Mouse (Mus musculus) limb, embryonic 11.5 days (tissue): ENCODE results near the gene Hnrnpab. TPM values are rescaled to one million over a fixed set of nuclear protein-coding genes. Genes with fewer than 3 reads are reported as not detected.

Experiments used
- ATAC-seq: fragments of 200-750 bp; cut with Nextera tagmentation; 2 replicates; pipeline ENCODE4 v1.8.0; 2017; ENCODE audit warnings: low read depth; ENCODE audit not compliant: insufficient number of reproducible peaks, low FRiP score, low TSS enrichment
- DNase-seq: peaks from one replicate; pipeline ENCODE4 v3.0.0-alpha.2; 2015; ENCODE audit warnings: low spot score
- H3K27ac ChIP-seq: fragments of 300-500 bp; sonication (generic); replicated peaks from 2 replicates; pipeline ENCODE4 v1.5.1; 2014; ENCODE audit warnings: low read depth, mild to moderate bottlenecking, low read length
- H3K27me3 ChIP-seq: fragments of 300-500 bp; sonication (generic); 2 replicates; pipeline ENCODE4 v1.6.1; 2014; ENCODE audit warnings: mild to moderate bottlenecking, low read length, mixed read lengths; ENCODE audit not compliant: control insufficient read depth, insufficient read depth
- H3K36me3 ChIP-seq: fragments of 300-500 bp; sonication (generic); 2 replicates; pipeline ENCODE4 v1.6.1; 2014; ENCODE audit warnings: mild to moderate bottlenecking, low read length, moderate library complexity, mixed read lengths; ENCODE audit not compliant: control insufficient read depth, insufficient read depth
- H3K4me1 ChIP-seq: fragments of 300-500 bp; sonication (generic); 2 replicates; pipeline ENCODE4 v1.6.1; 2014; ENCODE audit warnings: low read length, mixed read lengths; ENCODE audit not compliant: control insufficient read depth, insufficient read depth
- H3K4me2 ChIP-seq: fragments of 300-500 bp; sonication (generic); 2 replicates; pipeline ENCODE4 v1.6.1; 2014; ENCODE audit warnings: low read depth, mild to moderate bottlenecking, moderate library complexity; ENCODE audit not compliant: severe bottlenecking
- H3K4me3 ChIP-seq: fragments of 300-500 bp; sonication (generic); 2 replicates; pipeline ENCODE4 v1.5.1; 2014; ENCODE audit warnings: low read depth, low read length
- H3K9ac ChIP-seq: fragments of 300-500 bp; sonication (generic); 2 replicates; pipeline ENCODE4 v1.6.1; 2014; ENCODE audit warnings: mild to moderate bottlenecking, low read length
- H3K9me3 ChIP-seq: fragments of 300-500 bp; sonication (generic); 2 replicates; pipeline ENCODE4 v1.6.1; 2016; ENCODE audit warnings: low read length; ENCODE audit not compliant: control insufficient read depth
- WGBS: fragments of 180-500 bp; shearing (Covaris S2); extraction: QIAGEN DNeasy Blood & Tissue Kit; methylation state at CpG from one replicate; pipeline ENCODE4 v1.1.7; 2014; 5-methylcytosine and 5-hydroxymethylcytosine counted together
- polyA plus RNA-seq: library from polyadenylated mRNA; unstranded; fragments of >200 nt; fragmentation: Nextera tagmentation; extraction: Ambion mirVana; gene quantifications from 2 replicates; pipeline ENCODE4 v1.2.1, GENCODE M21; 2014

Hnrnpab gene
- polyA plus RNA-seq, 1 experiment from 2014 or later = 796 TPM

GRCm38 (mm10) chr11:51584431-51585248 lies 22.0 kb downstream of the Hnrnpab start, which contains the start of gene Phykpl:
TSS of gene Phykpl (plus strand) at chr11:51584757.
- under 1% methylated on average over 59 of the region's 59 CpGs for WGBS
- Histone ChIP-seq H3K4me2 (peak within 1 kb of the TSS; percentile 86), H3K36me3 (peaks cover 15% of the 10 kb centered on the region), H3K9me3 (no peaks in the 10 kb centered on the region), H3K4me3 (peak within 1 kb of the TSS; percentile 58), H3K4me1 (peaks cover 11% of the 10 kb centered on the region), H3K27me3 (no peaks in the 10 kb centered on the region), H3K27ac (peak within 1 kb of the TSS; percentile 85), H3K9ac (peak within 1 kb of the TSS; percentile 76)
- DNase-seq (peak; percentile 99), ATAC-seq (peak; percentile 89)

GRCm38 (mm10) chr11:51584057-51584430 lies 22.6 kb downstream of the Hnrnpab start:
- 28% methylated on average over 9 of the region's 9 CpGs for WGBS
- Histone ChIP-seq H3K4me1 (peaks cover 11% of the 10 kb centered on the region), H3K9ac (peak overlapping the region; percentile 76), H3K27me3 (no peaks in the 10 kb centered on the region), H3K36me3 (peaks cover 11% of the 10 kb centered on the region; the same call in 1 of the 2 replicates), H3K9me3 (no peaks in the 10 kb centered on the region), H3K4me2 (peak overlapping the region; percentile 86), H3K4me3 (peak overlapping the region; percentile 58), H3K27ac (peak overlapping the region; percentile 85)
- peak; percentile 12; the same call in 1 of the 2 replicates for ATAC-seq
- no peak for DNase-seq

DNA sequence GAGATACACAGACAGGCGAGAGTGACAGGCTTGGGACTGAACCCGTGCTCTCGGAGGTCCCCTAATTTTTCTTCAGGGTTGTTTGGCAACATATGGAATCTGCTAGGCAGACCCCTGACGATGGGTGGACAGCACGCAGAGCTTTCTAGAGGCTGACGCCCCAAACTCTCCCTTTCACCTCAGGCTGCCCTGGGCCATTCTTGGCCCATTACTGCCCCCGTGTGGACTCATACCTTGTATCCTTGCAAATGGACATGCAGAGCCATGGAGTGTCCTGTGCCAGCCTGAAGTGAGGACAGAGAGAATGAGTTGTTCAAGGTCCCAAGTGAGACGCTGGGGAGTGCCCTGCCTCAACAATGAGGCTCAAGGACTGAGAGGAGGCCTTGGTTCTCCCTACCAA lies 23.9 kb downstream of the Hnrnpab start:
- H3K4me2 ChIP-seq = no peak overlapping the region
- no peaks in the 10 kb centered on the region for H3K27me3 ChIP-seq
- DNase-seq (peak; percentile 90), ATAC-seq (no peak)
- no peak overlapping the region for H3K27ac ChIP-seq
- H3K4me3 ChIP-seq = no peak overlapping the region
- whole genome bisulfite sequencing = 18% methylated on average over 8 of the region's 8 CpGs
- H3K36me3 ChIP-seq = peaks cover 6% of the 10 kb centered on the region; the same call in 1 of the 2 replicates
- H3K9me3 ChIP-seq = no peaks in the 10 kb centered on the region
- no peak overlapping the region for H3K9ac ChIP-seq
- H3K4me1 ChIP-seq = peaks cover 11% of the 10 kb centered on the region

- DNase-seq (no peak), ATAC-seq (no peak)
- no peak overlapping the region for H3K9ac ChIP-seq
- peaks cover 3% of the 10 kb centered on the region for H3K4me1 ChIP-seq
- WGBS = 74% methylated on average over 4 of the region's 4 CpGs
- no peak overlapping the region for H3K4me2 ChIP-seq
- H3K9me3 ChIP-seq = no peaks in the 10 kb centered on the region
- no peaks in the 10 kb centered on the region for H3K36me3 ChIP-seq
- H3K27me3 ChIP-seq = no peaks in the 10 kb centered on the region
- H3K27ac ChIP-seq = no peak overlapping the region
- no peak overlapping the region for H3K4me3 ChIP-seq
Observed at GRCm38 (mm10) chr11:51579024-51579423, 27.6 kb downstream of the Hnrnpab start.

DNA sequence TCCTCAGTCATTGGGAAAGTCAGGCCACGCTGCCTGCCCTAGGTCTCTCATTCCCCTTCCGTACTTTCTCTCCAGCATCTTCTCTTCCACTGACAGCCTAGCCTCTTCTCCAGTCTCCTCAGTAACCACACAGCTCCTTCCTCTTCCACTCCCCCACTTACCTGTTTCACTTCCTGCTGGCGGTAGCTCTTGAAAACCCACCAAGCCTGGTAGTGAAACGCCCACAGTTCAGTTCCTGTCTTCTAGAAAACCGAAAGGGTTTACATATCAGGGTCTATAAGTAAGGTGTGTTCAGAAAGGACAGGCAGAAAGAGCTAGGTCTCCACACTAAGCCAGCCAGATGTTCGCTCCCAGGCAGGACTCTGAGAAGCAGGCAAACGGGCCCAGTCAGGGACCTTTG lies 29.1 kb downstream of the Hnrnpab start:
- ATAC-seq (no peak), DNase-seq (no peak)
- WGBS = 87% methylated on average over 7 of the region's 7 CpGs
- no peak overlapping the region for H3K27ac ChIP-seq
- no peaks in the 10 kb centered on the region for H3K9me3 ChIP-seq
- no peaks in the 10 kb centered on the region for H3K36me3 ChIP-seq
- no peak overlapping the region for H3K4me3 ChIP-seq
- H3K4me1 ChIP-seq = no peaks in the 10 kb centered on the region
- H3K4me2 ChIP-seq = no peak overlapping the region
- no peaks in the 10 kb centered on the region for H3K27me3 ChIP-seq
- H3K9ac ChIP-seq = no peak overlapping the region

GRCm38 (mm10) chr11:51576454-51576853 lies 30.2 kb downstream of the Hnrnpab start:
- no peaks in the 10 kb centered on the region for H3K36me3 ChIP-seq
- DNase-seq = no peak
- H3K4me1 ChIP-seq = no peaks in the 10 kb centered on the region
- H3K27me3 ChIP-seq = no peaks in the 10 kb centered on the region
- H3K9me3 ChIP-seq = no peaks in the 10 kb centered on the region
- H3K9ac ChIP-seq = no peak overlapping the region
- ATAC-seq = no peak
- no peak overlapping the region for H3K4me2 ChIP-seq
- H3K4me3 ChIP-seq = no peak overlapping the region
- 82% methylated on average over 4 of the region's 4 CpGs for WGBS
- no peak overlapping the region for H3K27ac ChIP-seq

- Histone ChIP-seq H3K27me3 (no peaks in the 10 kb centered on the region), H3K36me3 (no peaks in the 10 kb centered on the region), H3K4me3 (no peak overlapping the region), H3K27ac (no peak overlapping the region), H3K9me3 (no peaks in the 10 kb centered on the region), H3K4me1 (no peaks in the 10 kb centered on the region), H3K4me2 (no peak overlapping the region), H3K9ac (no peak overlapping the region)
- no peak for DNase-seq
- ATAC-seq = no peak
- 90% methylated on average over 4 of the region's 4 CpGs for WGBS
Observed at GRCm38 (mm10) chr11:51568801-51569200, 37.8 kb downstream of the Hnrnpab start.

- no peaks in the 10 kb centered on the region for H3K27me3 ChIP-seq
- H3K4me3 ChIP-seq = no peak overlapping the region
- H3K9me3 ChIP-seq = no peaks in the 10 kb centered on the region
- no peaks in the 10 kb centered on the region for H3K4me1 ChIP-seq
- 88% methylated on average over 6 of the region's 6 CpGs for WGBS
- H3K9ac ChIP-seq = no peak overlapping the region
- H3K27ac ChIP-seq = no peak overlapping the region
- H3K4me2 ChIP-seq = no peak overlapping the region
- DNase-seq (no peak), ATAC-seq (no peak)
- no peaks in the 10 kb centered on the region for H3K36me3 ChIP-seq
Observed at GRCm38 (mm10) chr11:51565951-51566350, 40.7 kb downstream of the Hnrnpab start.
